Mouse (Mus musculus): ENCODE results near the gene Car5a. TPM values are rescaled to one million over a fixed set of nuclear protein-coding genes. Genes with fewer than 3 reads are reported as not detected.

The Car5a gene
- polyA plus RNA-seq, 1 experiment from 2014 or later = 0.16 TPM

DNA sequence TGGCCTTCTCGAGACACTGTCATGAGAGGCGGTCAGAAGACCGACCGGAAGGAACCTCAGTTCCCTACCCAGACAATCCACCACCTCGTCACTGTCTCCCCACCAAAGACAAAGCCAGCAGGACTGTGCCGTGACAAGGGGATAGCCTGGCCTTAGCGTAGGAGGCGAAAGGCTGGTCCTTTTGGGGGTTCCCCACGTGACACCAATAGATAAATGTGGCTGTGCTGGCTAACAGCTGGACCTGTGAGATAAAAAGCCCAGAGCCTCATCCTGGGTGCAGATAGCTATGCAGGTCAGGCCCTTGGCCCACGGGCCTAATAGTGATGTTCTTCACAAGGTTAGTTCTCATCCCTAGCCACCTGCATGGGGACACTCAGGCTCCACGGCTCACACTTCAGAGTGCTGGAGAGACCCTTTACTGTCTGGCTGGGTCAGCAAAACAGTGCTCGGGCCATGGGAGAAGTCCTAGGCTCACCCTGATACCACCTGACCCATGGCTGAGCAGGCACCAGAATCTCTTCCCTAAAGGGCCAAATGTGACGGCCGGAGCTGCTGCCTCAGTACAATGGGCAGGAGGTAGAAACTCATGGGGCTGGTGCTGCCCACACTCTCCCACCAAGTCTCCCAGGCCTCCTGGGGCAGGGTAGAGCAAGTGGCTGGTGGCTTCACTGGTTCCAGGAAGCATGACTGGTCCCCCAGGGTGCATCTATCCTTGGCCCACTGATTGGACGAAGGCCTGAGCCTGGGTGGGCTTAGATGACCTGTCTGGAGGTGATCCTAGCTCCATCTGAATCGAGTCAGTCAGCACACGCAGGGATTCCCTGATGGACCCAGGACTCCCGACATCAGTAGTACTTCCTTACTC lies 45.3 kb downstream of the Car5a start:
- Histone ChIP-seq H3K36me3 (ENCODE audit: control insufficient read depth, insufficient read depth, low read length) (no peaks in the 10 kb centered on the region), H3K27me3 (ENCODE audit: control insufficient read depth, insufficient read depth, low read length) (no peaks in the 10 kb centered on the region), H3K27ac (ENCODE audit: low read depth, low read length) (no peak overlapping the region), H3K4me1 (ENCODE audit: control insufficient read depth, insufficient read depth, low read length) (peaks cover 19% of the 10 kb centered on the region), H3K4me2 (ENCODE audit: low read depth, low read length) (no peak overlapping the region), H3K4me3 (ENCODE audit: low read depth, low read length) (no peak overlapping the region), H3K9me3 (ENCODE audit: control insufficient read depth, low read length) (no peaks in the 10 kb centered on the region), H3K9ac (replicated peaks; ENCODE audit: low read depth, low read length) (0 out of 2 replicates have a peak overlapping the region, but pooled peaks have one; percentile 21)
- 64% methylated on average over 18 of the region's 18 CpGs for WGBS
- ATAC-seq (ENCODE audit: low read depth) = no peak

DNA sequence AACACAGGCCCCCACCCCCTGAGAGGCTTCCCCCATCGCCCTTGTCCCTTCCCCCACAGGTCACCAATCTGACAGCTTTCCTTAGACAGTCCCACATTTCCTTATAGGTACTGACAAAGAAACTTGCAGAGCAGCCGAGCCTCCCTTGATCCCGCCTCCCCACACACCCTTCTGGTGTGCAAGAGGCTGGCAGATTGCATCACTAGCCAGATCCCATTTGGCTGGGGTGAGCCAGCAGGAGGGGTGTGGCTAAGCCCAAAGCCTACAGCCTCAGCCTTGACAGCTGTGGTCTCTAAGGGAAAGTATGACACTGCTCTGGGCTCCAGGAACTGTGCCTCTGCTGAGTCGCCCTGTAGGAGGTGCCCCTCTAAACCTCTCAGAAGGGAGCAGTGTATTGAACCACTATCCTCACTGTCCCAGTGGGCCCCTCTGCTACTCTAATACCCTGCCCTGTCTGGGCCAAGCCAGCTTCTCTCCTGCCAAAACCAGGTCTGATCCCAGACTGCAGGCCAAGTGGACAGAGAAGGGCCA lies 46.2 kb downstream of the Car5a start:
- H3K9me3 ChIP-seq (ENCODE audit: control insufficient read depth, low read length) = no peaks in the 10 kb centered on the region
- H3K4me3 ChIP-seq (ENCODE audit: low read depth, low read length) = no peak overlapping the region
- H3K4me1 ChIP-seq (ENCODE audit: control insufficient read depth, insufficient read depth, low read length) = peaks cover 19% of the 10 kb centered on the region
- no peaks in the 10 kb centered on the region for H3K36me3 ChIP-seq (ENCODE audit: control insufficient read depth, insufficient read depth, low read length)
- H3K27me3 ChIP-seq (ENCODE audit: control insufficient read depth, insufficient read depth, low read length) = no peaks in the 10 kb centered on the region
- peak; percentile 76 for ATAC-seq (ENCODE audit: low read depth)
- peak overlapping the region; percentile 21; the same call in 1 of the 2 replicates for H3K9ac ChIP-seq (replicated peaks; ENCODE audit: low read depth, low read length)
- H3K4me2 ChIP-seq (ENCODE audit: low read depth, low read length) = peak overlapping the region; percentile 27
- H3K27ac ChIP-seq (ENCODE audit: low read depth, low read length) = peak overlapping the region; percentile 57; the same call in 1 of the 2 replicates
- 11% methylated on average over 4 of the region's 4 CpGs for WGBS

DNA sequence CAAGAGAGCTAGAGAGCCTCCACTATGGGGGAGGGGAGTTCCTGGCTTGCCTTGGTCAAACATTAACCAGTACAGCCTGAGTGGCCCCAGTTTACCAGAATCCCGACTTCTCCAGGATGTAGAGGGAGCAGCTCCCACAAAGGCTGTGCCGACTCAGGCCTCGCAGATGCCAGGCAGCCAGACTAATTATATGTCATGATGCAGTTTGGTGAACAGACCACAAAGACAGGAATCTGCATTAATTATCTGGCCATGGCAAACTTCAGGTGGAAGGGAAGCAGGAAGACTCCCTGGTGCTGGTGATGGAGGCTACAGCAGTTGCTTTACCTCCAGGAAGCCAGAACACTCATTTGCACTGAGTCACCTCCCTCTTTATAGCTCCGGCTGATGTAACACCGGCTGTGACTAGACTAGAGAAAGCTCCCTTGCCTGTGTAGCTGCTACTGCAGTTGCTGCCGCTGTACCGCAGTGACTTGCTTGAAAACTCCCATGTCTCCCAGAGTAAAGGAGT lies 46.8 kb downstream of the Car5a start:
- peak overlapping the region; percentile 27 for H3K4me2 ChIP-seq (ENCODE audit: low read depth, low read length)
- H3K36me3 ChIP-seq (ENCODE audit: control insufficient read depth, insufficient read depth, low read length) = no peaks in the 10 kb centered on the region
- H3K9me3 ChIP-seq (ENCODE audit: control insufficient read depth, low read length) = no peaks in the 10 kb centered on the region
- H3K9ac ChIP-seq (replicated peaks; ENCODE audit: low read depth, low read length) = 0 out of 2 replicates have a peak overlapping the region, but pooled peaks have one; percentile 21
- peak overlapping the region; percentile 57; the same call in 1 of the 2 replicates for H3K27ac ChIP-seq (ENCODE audit: low read depth, low read length)
- peak; percentile 10; the same call in 1 of the 2 replicates for ATAC-seq (ENCODE audit: low read depth)
- no peak overlapping the region for H3K4me3 ChIP-seq (ENCODE audit: low read depth, low read length)
- 6% methylated on average over 7 of the region's 7 CpGs for WGBS
- peaks cover 19% of the 10 kb centered on the region for H3K4me1 ChIP-seq (ENCODE audit: control insufficient read depth, insufficient read depth, low read length)
- H3K27me3 ChIP-seq (ENCODE audit: control insufficient read depth, insufficient read depth, low read length) = no peaks in the 10 kb centered on the region

DNA sequence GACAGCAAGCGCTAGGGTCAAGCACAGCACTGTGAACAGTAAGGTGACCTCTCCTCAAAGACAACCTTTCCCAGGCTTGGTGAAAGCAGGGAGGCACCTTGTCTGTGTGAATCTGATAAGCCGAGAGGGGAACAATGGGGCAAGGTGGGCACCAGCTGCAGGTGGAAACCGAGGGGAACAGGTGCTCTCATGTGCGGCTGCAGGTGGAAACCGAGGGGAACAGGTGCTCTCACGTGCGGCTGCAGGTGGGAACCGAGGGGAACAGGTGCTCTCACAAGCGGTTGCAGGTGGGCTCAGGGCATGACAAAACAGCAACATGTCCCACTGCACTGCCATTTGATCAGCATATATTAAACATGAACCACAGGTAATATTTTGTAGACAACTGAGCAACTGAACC lies 47.5 kb downstream of the Car5a start:
- H3K9ac ChIP-seq (replicated peaks; ENCODE audit: low read depth, low read length) = no peak overlapping the region
- H3K27ac ChIP-seq (ENCODE audit: low read depth, low read length) = no peak overlapping the region
- H3K27me3 ChIP-seq (ENCODE audit: control insufficient read depth, insufficient read depth, low read length) = no peaks in the 10 kb centered on the region
- 0 out of 2 replicates have a peak overlapping the region, but pooled peaks have one; percentile 11 for H3K4me2 ChIP-seq (ENCODE audit: low read depth, low read length)
- H3K4me1 ChIP-seq (ENCODE audit: control insufficient read depth, insufficient read depth, low read length) = peaks cover 19% of the 10 kb centered on the region
- 86% methylated on average over 9 of the region's 9 CpGs for WGBS
- no peaks in the 10 kb centered on the region for H3K36me3 ChIP-seq (ENCODE audit: control insufficient read depth, insufficient read depth, low read length)
- H3K4me3 ChIP-seq (ENCODE audit: low read depth, low read length) = no peak overlapping the region
- no peak for ATAC-seq (ENCODE audit: low read depth)
- no peaks in the 10 kb centered on the region for H3K9me3 ChIP-seq (ENCODE audit: control insufficient read depth, low read length)

DNA sequence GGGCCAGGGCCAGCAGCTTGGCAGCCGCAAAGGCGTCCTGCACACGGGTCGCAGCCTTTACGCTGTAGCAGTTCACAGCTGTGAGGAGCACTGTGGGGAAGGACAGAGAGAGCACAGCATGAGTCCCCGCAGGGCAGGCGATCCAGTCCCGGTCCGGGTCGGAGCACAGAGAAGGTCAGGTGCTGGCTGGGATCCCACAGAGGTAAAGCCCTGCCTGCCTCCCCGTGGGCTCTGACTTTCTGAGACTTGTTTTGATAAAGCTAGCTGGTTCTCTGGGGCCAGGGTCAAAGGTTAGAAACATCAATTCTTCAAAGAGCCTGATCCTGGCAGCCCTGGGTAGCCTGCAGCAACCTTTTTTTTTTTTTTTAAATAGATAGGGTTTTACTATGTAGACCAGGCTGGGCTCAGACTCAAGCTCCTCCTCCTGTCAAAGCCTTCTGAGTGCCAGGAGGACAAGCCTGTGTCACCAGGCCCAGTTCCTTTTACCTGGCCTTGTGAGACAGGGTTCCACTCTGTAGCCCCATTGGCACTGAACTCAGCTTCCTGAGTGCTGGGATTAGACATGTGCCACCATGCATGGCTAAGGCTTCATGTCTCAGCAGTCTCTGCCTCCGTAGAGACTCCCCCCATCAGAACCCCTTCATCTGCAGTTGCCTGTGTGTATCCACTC lies 48.1 kb downstream of the Car5a start:
- Histone ChIP-seq H3K4me3 (ENCODE audit: low read depth, low read length) (no peak overlapping the region), H3K4me1 (ENCODE audit: control insufficient read depth, insufficient read depth, low read length) (peaks cover 19% of the 10 kb centered on the region), H3K36me3 (ENCODE audit: control insufficient read depth, insufficient read depth, low read length) (no peaks in the 10 kb centered on the region), H3K4me2 (ENCODE audit: low read depth, low read length) (no peak overlapping the region), H3K9me3 (ENCODE audit: control insufficient read depth, low read length) (no peaks in the 10 kb centered on the region), H3K27ac (ENCODE audit: low read depth, low read length) (no peak overlapping the region), H3K27me3 (ENCODE audit: control insufficient read depth, insufficient read depth, low read length) (no peaks in the 10 kb centered on the region), H3K9ac (replicated peaks; ENCODE audit: low read depth, low read length) (no peak overlapping the region)
- ATAC-seq (ENCODE audit: low read depth) = no peak
- 27% methylated on average over 12 of the region's 12 CpGs for WGBS

DNA sequence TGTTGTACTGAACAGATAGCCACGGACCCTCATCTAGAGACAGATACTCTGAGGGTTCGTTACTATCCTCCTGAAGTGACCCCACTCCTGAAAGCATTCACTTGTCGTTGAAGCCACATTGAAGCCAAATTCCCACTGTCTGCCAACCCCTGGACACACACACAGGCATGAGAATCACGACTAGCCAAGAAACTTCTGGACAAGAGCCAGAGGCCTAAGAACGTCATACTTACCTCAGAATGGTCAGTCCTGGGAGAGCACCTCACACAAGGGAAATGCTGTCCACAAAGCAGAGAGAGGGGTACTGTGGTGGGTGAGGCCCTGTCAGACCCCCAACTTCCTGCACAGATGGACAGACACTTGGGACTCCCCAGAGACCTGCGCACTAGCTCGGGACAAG lies 48.8 kb downstream of the Car5a start:
- no peak overlapping the region; the same call in 1 of the 2 replicates for H3K9ac ChIP-seq (replicated peaks; ENCODE audit: low read depth, low read length)

DNA sequence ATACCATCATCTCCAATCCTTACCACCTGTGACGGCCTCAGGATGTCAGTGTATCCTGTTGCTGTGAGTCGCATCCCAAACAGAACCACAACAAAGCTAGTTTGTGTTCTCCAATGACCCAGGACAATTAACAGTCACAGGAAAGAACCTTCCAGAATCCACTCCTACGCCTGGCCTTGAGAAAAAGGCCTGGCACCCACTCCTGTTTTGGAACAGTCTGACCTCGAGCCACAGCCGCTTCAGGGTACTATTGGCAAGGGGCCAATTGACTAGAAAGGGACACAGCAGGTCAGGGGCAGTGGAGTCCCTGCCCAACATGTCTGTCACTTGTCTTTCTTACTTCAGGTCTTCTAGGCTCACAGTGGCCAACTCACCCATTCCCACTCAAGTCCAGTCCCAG lies 51.8 kb downstream of the Car5a start:
- 88% methylated on average over 5 of the region's 5 CpGs for WGBS

More for the DNA sequence above, 48.8 kb downstream of the Car5a start:
- ATAC-seq (ENCODE audit: low read depth) = no peak
- H3K4me2 ChIP-seq (ENCODE audit: low read depth, low read length) = no peak overlapping the region
- H3K9me3 ChIP-seq (ENCODE audit: control insufficient read depth, low read length) = no peaks in the 10 kb centered on the region
- peaks cover 19% of the 10 kb centered on the region for H3K4me1 ChIP-seq (ENCODE audit: control insufficient read depth, insufficient read depth, low read length)
- no peak overlapping the region for H3K27ac ChIP-seq (ENCODE audit: low read depth, low read length)
- 69% methylated on average over 7 of the region's 7 CpGs for WGBS
- H3K27me3 ChIP-seq (ENCODE audit: control insufficient read depth, insufficient read depth, low read length) = no peaks in the 10 kb centered on the region
- H3K4me3 ChIP-seq (ENCODE audit: low read depth, low read length) = no peak overlapping the region
- no peaks in the 10 kb centered on the region for H3K36me3 ChIP-seq (ENCODE audit: control insufficient read depth, insufficient read depth, low read length)

DNA sequence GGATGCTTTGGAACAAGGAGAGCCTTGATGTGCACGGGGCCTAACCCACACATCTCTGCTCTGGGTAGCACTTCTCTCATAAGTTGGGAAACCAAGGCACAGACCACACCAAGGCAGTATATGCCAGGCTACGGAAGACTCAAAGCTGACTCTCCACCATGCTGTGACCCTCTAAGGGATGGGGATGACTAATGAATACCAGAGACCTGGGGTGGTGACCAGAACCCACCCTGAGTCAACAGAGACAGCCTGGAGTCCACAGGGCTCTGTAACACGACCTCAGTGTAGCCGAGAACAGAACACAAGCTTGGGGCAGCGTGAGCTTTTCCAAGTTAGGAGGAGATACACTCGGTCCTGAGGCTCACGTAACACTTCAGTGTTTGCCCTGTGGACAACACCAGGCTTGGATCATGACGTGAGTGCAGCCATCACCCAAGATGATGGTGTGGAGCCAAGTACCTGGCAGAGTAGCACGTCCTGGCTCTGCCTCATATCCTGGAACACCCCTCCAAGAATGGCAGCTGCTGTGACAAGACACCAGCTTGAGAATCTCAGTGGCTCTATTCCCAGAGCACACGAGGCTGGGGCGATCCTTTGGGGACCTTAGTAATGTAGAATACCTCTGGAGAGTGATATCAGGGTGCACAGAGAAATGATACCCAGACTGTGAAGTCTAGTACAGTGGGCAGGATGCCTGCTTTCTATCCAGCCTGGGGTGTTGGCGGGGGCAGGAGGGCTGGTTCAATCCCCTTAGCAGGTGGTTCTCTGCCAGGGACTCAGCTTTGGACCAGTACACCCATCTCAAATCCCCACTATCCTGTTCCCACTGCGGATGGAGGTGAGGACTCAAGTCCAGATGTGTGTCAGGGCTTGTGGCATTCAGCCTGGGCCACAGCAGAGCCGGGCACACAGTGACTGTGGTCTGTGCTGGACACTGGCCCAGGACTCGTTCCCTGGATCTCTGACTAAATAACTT lies 54.6 kb downstream of the Car5a start:
- Histone ChIP-seq H3K27ac (ENCODE audit: low read depth, low read length) (no peak overlapping the region), H3K4me2 (ENCODE audit: low read depth, low read length) (no peak overlapping the region)

More for the DNA sequence above, 51.8 kb downstream of the Car5a start:
- Histone ChIP-seq H3K4me3 (ENCODE audit: low read depth, low read length) (no peak overlapping the region), H3K4me2 (ENCODE audit: low read depth, low read length) (no peak overlapping the region), H3K27me3 (ENCODE audit: control insufficient read depth, insufficient read depth, low read length) (no peaks in the 10 kb centered on the region), H3K4me1 (ENCODE audit: control insufficient read depth, insufficient read depth, low read length) (peaks cover 5% of the 10 kb centered on the region), H3K9me3 (ENCODE audit: control insufficient read depth, low read length) (no peaks in the 10 kb centered on the region), H3K27ac (ENCODE audit: low read depth, low read length) (no peak overlapping the region), H3K36me3 (ENCODE audit: control insufficient read depth, insufficient read depth, low read length) (no peaks in the 10 kb centered on the region), H3K9ac (replicated peaks; ENCODE audit: low read depth, low read length) (no peak overlapping the region)
- ATAC-seq (ENCODE audit: low read depth) = no peak

More for the DNA sequence above, 54.6 kb downstream of the Car5a start:
- WGBS = 86% methylated on average over 15 of the region's 15 CpGs
- no peaks in the 10 kb centered on the region for H3K27me3 ChIP-seq (ENCODE audit: control insufficient read depth, insufficient read depth, low read length)
- no peak overlapping the region for H3K9ac ChIP-seq (replicated peaks; ENCODE audit: low read depth, low read length)
- H3K36me3 ChIP-seq (ENCODE audit: control insufficient read depth, insufficient read depth, low read length) = no peaks in the 10 kb centered on the region
- H3K9me3 ChIP-seq (ENCODE audit: control insufficient read depth, low read length) = no peaks in the 10 kb centered on the region
- ATAC-seq (ENCODE audit: low read depth) = no peak
- no peaks in the 10 kb centered on the region for H3K4me1 ChIP-seq (ENCODE audit: control insufficient read depth, insufficient read depth, low read length)
- H3K4me3 ChIP-seq (ENCODE audit: low read depth, low read length) = no peak overlapping the region
